In genomic region chr13:21313903-21314302, GRCm38 (mm10) we compare ENCODE assay signal across 24 mouse cellular contexts. TPM values are rescaled to one million over a fixed set of nuclear protein-coding genes. Genes with fewer than 3 reads are reported as not detected.
"Had no signal": no experiment of that assay in that cellular context is flagged by ENCODE, and none has a peak within 500 bp of the region (broad histone marks: within the 10 kb centered on the region; RNA-seq: fewer than 3 reads in every experiment).

No protein-coding gene starts in this region.

- H3K4me2 ChIP-seq: neural tube, embryonic 13.5 days; neural tube, embryonic 15.5 days; stomach, embryonic 15.5 days had no signal

- H3K36me3 ChIP-seq: neural tube, embryonic 13.5 days; neural tube, embryonic 15.5 days; stomach, embryonic 15.5 days had no signal

- H3K27me3 ChIP-seq: neural tube, embryonic 13.5 days; neural tube, embryonic 15.5 days; stomach, embryonic 15.5 days had no signal

- H3K4me1 ChIP-seq: neural tube, embryonic 13.5 days; neural tube, embryonic 15.5 days; stomach, embryonic 15.5 days had no signal

- DNase-seq: retina, postnatal 1 day; right cerebral cortex, adult 18-20 months; right cerebral cortex, postnatal 14 days; right cerebral cortex, postnatal 25 days; right cerebral cortex, postnatal 4 days; spleen, adult 18-20 months; thymus, adult 18-20 months; thymus, adult 2 months; thymus, postnatal 14 days; thymus, postnatal 25 days; thymus, postnatal 36 days; thymus, postnatal 4 days had no signal

- H3K27ac ChIP-seq: neural tube, embryonic 13.5 days; neural tube, embryonic 15.5 days; stomach, embryonic 15.5 days; stomach, postnatal 0 days had no signal

- H3K9ac ChIP-seq: neural tube, embryonic 13.5 days; neural tube, embryonic 15.5 days; stomach, embryonic 15.5 days had no signal

- H3K4me3 ChIP-seq: neural tube, embryonic 13.5 days; neural tube, embryonic 15.5 days; stomach, embryonic 15.5 days had no signal

- H3K9me3 ChIP-seq: neural tube, embryonic 13.5 days; neural tube, embryonic 15.5 days; stomach, embryonic 15.5 days had no signal

RNA-seq across cellular contexts. Expression of gene Gpx6, which starts 2.0 kb away (rescaled TPM):
- polyA plus RNA-seq: neural tube, embryonic 13.5 days; small intestine, adult 2 months; spleen, adult 2 months; stomach, embryonic 14.5 days; stomach, embryonic 15.5 days; stomach, embryonic 16.5 days; stomach, postnatal 0 days; urinary bladder, adult 2 months had no signal

RNA-seq across cellular contexts. Expression of gene Gpx5, which starts 21.4 kb away (rescaled TPM):
- polyA plus RNA-seq: neural tube, embryonic 13.5 days; neural tube, embryonic 14.5 days; neural tube, embryonic 15.5 days; small intestine, adult 2 months; spleen, adult 2 months; stomach, embryonic 14.5 days; stomach, embryonic 15.5 days; stomach, embryonic 16.5 days; stomach, postnatal 0 days; testis, adult 2 months; thymus, adult 2 months; thymus, postnatal 0 days; urinary bladder, adult 2 months had no signal

RNA-seq across cellular contexts. Expression of gene Olfr1367, which starts 32.8 kb away (rescaled TPM):
- polyA plus RNA-seq: neural tube, embryonic 13.5 days; neural tube, embryonic 14.5 days; neural tube, embryonic 15.5 days; small intestine, adult 2 months; spleen, adult 2 months; stomach, embryonic 14.5 days; stomach, embryonic 15.5 days; stomach, embryonic 16.5 days; stomach, postnatal 0 days; testis, adult 2 months; thymus, adult 2 months; thymus, postnatal 0 days; urinary bladder, adult 2 months had no signal
